Mouse (Mus musculus): Measurements from ENCODE around the gene Tfip11.

Tfip11 gene

GRCm38 (mm10) chr5:112360077-112360476 is 33.9 kb downstream of the Tfip11 start:
- DNase-seq (ENCODE audit: low read depth) = no peak

DNA sequence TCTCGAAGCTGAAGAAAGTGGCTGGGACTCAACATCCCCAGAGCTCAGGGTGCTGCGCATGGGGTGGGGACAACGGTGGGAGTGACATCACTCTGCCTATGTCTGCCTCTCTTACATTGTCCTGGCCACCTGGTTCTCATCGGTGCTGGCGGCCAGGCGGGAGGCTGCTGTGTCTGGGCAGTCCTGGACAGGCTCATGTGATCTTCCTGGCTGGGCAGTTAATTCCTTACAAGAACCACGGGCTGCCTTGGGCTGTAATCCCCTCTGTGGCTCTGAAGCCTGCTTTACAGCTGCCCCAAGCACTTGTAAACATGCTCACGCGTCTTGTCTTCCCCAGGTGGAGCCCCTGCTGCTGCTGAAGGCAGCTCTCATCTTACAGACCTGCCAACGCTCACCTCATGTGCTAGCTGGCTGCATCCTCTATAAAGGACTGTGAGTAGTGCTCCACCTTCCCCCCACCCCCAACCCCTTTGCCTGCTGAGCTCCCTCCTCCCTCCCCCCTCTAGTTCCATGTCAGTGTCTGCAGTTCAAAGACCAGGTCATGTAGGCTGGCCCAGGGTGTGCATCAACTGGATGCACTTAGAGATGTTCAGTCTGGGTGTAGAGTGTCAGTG is 38.1 kb downstream of the Tfip11 start:
- DNase-seq (ENCODE audit: low read depth) = no peak

DNA sequence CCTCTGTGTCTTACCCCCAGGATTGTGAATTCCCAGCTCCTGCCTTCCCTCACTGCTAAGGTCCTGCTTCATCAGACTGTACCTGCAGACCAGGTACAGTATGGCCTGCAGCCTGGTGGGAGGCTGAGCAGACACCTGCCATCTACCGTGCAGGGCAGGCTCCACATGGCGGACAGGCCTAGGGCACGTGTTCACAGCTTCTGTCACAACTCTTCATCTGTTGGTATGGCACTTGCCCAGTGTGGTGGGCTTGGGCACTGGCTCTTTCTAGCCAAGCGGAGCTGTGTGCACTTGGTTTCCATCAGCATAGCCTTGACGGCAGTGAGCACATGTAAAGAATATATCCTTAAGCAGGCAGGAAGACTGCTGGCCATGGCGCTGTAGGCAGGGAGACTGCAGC is 40.7 kb downstream of the Tfip11 start:
- DNase-seq (ENCODE audit: low read depth) = no peak

DNA sequence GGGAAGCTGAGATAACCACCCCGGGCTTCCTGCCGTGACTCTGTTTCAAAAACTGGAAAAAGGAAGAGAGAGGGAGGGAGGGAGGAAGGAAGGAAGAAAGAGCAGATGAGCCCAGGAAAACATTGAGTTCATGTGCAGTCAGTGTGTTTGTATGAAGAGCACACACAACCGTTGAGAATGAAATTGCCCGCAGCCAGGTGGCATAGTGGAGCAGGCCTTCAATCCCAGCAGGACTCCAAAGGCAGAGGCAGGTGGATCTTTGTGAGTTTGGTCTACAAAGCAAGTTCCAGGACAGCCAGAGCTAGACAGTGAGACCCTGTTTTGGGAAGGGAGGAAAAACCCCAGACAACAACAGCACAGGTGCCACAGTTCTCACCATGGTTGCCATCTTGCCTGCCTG is 41.2 kb downstream of the Tfip11 start:
- DNase-seq (ENCODE audit: low read depth) = no peak

- no peak for DNase-seq (ENCODE audit: low read depth)
These were observed 41.8 kb downstream of the Tfip11 start for GRCm38 (mm10) chr5:112367929-112368328.

DNA sequence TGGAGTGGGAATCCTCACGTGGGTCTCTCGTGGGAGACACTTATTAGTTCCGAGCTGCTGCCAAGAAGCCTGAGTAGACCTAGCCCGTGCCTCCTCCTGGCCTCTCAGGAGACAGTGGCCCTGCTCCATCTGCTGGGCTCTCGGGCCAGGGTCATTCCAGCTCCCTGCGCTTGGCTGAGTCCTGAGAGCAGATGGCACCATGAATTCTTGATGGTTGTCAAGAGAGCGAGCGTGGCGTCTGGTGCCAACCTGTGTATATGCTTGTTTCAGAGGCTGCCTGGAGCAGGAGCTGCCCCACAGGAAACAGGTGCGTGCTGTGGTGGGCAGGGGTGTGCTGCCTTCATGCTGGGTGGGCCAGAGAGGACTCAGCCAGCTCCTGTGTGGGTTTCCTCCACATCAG is 42.5 kb downstream of the Tfip11 start:
- DNase-seq (ENCODE audit: low read depth) = no peak

DNA sequence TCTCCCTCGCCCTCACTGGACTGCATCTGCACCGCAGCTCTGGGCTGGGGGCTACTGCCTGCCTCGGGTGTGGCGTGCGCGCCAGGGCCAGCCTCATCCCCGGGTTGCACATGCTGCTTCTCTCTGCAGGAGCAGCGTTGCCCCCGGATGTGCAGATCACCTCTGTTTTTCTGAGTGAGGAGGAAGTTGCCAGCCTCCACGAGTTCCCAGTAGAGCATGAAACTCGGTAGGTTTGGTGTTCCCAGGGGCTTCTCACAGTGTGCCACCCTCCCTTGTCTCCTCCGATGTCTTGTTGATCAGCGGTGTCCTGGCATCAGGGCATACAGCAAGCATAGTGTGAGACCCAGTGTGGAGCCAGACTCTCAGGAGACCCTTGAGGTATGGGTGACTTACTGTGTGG is 43.2 kb downstream of the Tfip11 start:
- no peak for DNase-seq (ENCODE audit: low read depth)

DNA sequence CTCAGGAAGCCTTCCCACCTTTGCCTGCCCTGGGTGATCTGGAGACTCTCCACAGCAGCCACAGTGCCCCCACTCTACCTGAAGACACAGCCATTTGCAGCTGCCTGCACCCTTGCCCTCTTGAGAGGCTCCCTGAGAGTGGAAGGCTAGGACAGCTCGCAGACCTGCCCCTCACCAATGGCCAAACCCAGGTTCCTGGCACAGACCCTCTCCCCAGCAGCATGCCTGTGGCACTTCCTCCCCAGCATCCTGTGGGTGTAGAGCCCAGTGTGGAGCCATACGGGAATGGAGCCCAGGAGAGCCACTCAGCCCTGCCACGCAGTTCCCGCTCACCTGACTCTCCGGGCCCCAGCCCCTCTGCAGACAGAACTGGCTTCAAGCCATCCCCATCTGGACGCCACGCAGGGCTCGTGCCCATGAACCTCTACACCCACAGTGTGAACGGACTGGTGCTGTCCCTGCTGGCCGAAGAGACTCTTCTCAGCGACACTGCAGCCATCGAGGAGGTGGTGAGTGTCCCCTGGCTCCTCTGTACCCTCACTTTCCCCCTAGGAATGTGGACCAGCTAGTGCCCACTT is 44.2 kb downstream of the Tfip11 start:
- DNase-seq (ENCODE audit: low read depth) = no peak

DNA sequence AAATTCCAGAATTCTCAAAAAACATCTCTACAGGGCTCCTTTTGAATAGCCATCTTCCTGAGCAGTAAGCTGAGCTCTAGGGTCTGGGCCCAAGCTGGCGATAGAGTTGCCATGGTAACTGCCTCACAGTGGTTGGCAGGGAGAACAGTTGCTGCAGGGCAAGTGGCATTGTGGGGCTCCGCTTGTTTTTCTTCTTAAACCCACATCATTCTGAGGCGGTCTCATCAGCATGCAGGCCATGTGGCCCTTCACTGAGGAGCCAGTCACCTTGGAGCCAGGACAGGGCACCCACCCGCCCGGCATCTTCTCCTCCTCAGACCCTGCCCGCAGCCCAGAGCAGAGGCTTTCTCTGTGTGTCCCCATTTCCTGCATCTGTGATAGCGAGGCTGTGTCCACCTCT is 45.8 kb downstream of the Tfip11 start:
- no peak for DNase-seq (ENCODE audit: low read depth)

DNA sequence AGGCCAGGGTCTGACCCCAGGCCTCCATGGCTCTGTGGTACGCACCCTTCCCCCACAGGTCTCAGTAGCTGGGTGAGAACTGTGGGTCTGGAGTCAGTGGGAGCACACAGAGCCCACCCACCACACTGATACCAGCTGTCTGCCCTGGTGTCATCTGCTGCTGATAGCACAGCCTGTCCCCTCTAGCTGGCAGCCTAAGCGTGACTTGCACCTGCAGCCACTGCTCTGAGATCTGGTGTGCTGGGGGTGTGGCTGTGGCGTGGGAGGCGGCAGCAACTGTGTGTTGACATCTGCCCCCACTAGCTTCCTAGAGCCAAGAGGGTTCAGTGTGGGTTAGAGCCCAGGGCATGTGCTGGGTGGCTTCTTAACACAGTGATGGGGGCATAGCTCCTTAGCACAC is 50.0 kb downstream of the Tfip11 start:
- DNase-seq (ENCODE audit: low read depth) = no peak

DNA sequence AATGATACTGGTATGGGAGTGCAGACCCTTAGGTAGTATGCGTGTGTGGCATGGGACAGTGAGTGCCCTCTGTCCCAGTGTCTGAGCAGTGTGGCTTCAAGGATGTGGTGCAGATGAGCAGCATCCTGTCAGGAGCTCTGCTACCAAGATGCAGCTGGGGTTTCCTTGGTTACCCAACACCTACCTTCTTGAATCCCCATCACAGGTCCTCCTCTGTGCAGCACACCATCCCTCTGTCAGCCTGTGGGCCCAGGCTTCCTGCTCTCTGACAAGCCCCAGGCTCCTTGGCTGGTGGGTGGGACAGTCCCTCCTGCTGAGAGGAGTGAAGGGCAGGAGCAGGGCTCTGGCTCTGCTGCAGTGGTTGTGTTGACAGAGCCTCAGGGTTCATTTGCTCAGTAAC is 51.2 kb downstream of the Tfip11 start:
- no peak for DNase-seq (ENCODE audit: low read depth)

- DNase-seq (ENCODE audit: low read depth) = no peak
These were observed 52.6 kb downstream of the Tfip11 start for GRCm38 (mm10) chr5:112378716-112379115.

DNA sequence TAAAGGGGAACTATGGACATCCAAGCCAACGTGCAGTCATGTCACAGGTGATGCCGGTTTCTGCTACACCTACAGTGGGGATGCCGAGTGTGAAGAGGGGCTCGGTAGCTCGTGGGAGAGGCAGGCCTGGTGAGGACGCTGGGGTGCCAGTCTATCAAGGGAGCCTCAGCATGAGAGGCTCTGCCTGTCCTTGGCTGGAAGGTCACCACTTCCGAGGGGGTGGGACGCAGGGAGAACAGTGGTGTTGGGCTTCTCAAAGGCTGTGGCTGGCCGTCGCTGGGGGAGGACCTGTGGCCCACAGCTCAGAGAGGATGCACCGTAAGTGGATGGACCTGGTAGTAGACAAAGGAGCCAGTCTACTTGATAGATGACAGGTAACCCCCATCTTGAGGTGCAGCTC is 55.0 kb downstream of the Tfip11 start:
- no peak for DNase-seq (ENCODE audit: low read depth)

GRCm38 (mm10) chr5:112382042-112382441 is 55.9 kb downstream of the Tfip11 start:
- no peak for DNase-seq (ENCODE audit: low read depth)

DNA sequence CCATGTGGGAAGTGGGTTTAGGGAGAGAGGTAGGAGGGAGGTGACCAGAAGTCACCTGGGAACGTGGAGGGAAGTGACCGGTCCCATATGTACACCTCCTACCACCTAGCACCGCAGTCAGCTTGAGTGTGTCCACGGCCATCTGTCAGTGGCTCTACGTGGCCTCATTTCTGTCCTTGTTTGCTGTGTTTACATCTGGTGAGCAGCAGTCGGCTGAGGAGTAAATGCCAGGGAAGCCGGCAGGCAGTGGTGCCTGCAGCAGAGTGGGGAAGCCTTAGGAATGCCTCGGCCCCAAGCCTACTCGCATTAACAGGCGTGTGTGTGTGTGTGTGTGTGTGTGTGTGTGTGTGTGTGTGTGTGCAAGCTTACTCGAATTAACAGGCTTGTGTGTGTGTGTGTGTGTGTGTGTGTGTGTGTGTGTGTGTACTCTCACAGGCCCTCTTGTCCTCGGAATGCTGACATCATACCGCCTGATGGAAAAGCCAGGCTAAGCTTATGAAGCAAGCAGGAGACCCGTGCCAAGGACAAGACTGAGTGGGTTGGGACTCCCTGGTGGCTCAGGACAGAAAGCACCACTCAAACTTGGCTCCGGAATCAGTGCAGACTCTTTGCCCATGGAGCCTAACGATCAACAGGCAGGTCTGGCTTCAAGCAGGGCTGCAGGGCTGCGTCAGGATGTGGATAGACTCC is 56.6 kb downstream of the Tfip11 start:
- DNase-seq (ENCODE audit: low read depth) = no peak

DNA sequence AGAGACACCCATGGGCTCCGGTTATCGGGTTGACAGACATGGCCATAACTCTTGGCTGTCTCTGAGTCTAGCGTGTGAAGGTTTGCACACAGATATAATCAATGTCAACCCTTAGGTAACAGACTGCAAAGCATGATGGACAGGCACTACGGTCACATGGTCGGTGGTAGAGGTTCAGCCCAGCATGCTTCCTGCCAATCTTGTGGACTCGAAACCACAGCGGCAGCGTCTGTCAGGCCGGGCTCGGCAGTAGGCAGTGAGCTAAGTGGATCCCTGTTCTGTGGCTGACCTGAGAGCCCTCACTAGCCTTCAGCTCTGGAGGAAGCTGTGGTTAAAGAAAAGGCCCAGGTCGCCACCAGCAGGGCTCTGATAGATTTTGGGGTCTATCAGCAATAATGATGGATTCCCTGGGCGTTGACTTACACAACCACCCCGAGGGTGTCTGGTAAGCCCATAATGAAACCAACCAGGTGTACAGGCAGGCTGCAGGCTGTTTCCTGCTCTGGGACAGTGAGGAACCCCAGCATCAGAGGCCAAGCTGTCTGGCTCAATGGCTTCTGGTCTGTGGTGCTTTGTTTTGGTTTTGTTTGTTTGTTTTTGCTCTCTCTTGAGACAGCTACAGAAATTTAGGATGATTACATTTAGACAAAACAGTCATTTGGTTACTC is 58.8 kb downstream of the Tfip11 start:
- DNase-seq (ENCODE audit: low read depth) = peak; percentile 88

GRCm38 (mm10) chr5:112385973-112386372 is 59.8 kb downstream of the Tfip11 start:
- DNase-seq (ENCODE audit: low read depth) = peak; percentile 74

Data from 416B (cell line).